Mouse (Mus musculus): ENCODE data around the gene Gm10226. TPM values are rescaled to one million over a fixed set of nuclear protein-coding genes. Genes with fewer than 3 reads are reported as not detected.

Gm10226 gene
- polyA plus RNA-seq, 1 experiment from 2014 or later = 6.6 TPM

Other genes starting within 250 kb of the Gm10226 start
- gene Zfp51, start 241.5 kb upstream of the Gm10226 start, polyA plus RNA-seq (2014; fragmentation: Nextera tagmentation; extraction: Ambion mirVana) = 12.7 and 17.0 TPM in 2 replicates
- 7.3 and 10.4 TPM in 2 replicates for gene Zfp53, start 202.9 kb upstream of the Gm10226 start, polyA plus RNA-seq (2014; fragmentation: Nextera tagmentation; extraction: Ambion mirVana)
- gene Zfp52, start 156.3 kb upstream of the Gm10226 start, polyA plus RNA-seq (2014; fragmentation: Nextera tagmentation; extraction: Ambion mirVana) = 3.1 and 4.0 TPM in 2 replicates
- gene Zfp948, start 124.9 kb upstream of the Gm10226 start, polyA plus RNA-seq (2014; fragmentation: Nextera tagmentation; extraction: Ambion mirVana) = 23.1 and 24.6 TPM in 2 replicates
- 4.8 and 5.0 TPM in 2 replicates for gene Zfp983, start 41.2 kb upstream of the Gm10226 start, polyA plus RNA-seq (2014; fragmentation: Nextera tagmentation; extraction: Ambion mirVana)
- 13.4 and 13.7 TPM in 2 replicates for gene Zfp760, start 15.9 kb downstream of the Gm10226 start, polyA plus RNA-seq (2014; fragmentation: Nextera tagmentation; extraction: Ambion mirVana)
- 6.1 and 6.9 TPM in 2 replicates for gene Zfp229, start 38.9 kb downstream of the Gm10226 start, polyA plus RNA-seq (2014; fragmentation: Nextera tagmentation; extraction: Ambion mirVana)
- 7.9 and 9.2 TPM in 2 replicates for gene Zfp820, start 153.9 kb downstream of the Gm10226 start, polyA plus RNA-seq (2014; fragmentation: Nextera tagmentation; extraction: Ambion mirVana)
- gene Zfp995, start 218.1 kb downstream of the Gm10226 start, polyA plus RNA-seq (2014; fragmentation: Nextera tagmentation; extraction: Ambion mirVana) = 7.4 and 7.6 TPM in 2 replicates